Mouse (Mus musculus): Measurements from ENCODE around the gene Rack1. TPM values are rescaled to one million over a fixed set of nuclear protein-coding genes. Genes with fewer than 3 reads are reported as not detected.
"Not testable (repeated sequence)": the region's sequence is repeated elsewhere in the genome, so short reads cannot be mapped to it uniquely, and the experiment has no call there.

Rack1 gene
- polyA plus RNA-seq, 1 experiment from 2014 or later = 390 TPM

- ATAC-seq (replicated peaks; ENCODE audit: extremely low read depth, insufficient read depth, low FRiP score) = peak; percentile 66
- peak overlapping the region; percentile 67 for H3K4me2 ChIP-seq (ENCODE audit: low read depth, low read length)
- no peaks in the 10 kb centered on the region for H3K27me3 ChIP-seq (ENCODE audit: control insufficient read depth, insufficient read depth, low read length)
- H3K9ac ChIP-seq (ENCODE audit: low read length) = peak overlapping the region; percentile 57
- WGBS = 13% methylated on average over 20 of the region's 20 CpGs
- H3K4me3 ChIP-seq (ENCODE audit: low read length) = peak overlapping the region; percentile 36
- H3K27ac ChIP-seq (ENCODE audit: low read length) = no peak overlapping the region
- H3K4me1 ChIP-seq (ENCODE audit: control insufficient read depth, insufficient read depth, low read length) = peaks cover 11% of the 10 kb centered on the region; the same call in 1 of the 2 replicates
- no peaks in the 10 kb centered on the region for H3K36me3 ChIP-seq (ENCODE audit: control insufficient read depth, insufficient read depth)
- no peaks in the 10 kb centered on the region for H3K9me3 ChIP-seq (replicated peaks; ENCODE audit: control insufficient read depth, low read length)
These were observed 9.9 kb upstream of the Rack1 start for GRCm38 (mm10) chr11:48789973-48790823.

DNA sequence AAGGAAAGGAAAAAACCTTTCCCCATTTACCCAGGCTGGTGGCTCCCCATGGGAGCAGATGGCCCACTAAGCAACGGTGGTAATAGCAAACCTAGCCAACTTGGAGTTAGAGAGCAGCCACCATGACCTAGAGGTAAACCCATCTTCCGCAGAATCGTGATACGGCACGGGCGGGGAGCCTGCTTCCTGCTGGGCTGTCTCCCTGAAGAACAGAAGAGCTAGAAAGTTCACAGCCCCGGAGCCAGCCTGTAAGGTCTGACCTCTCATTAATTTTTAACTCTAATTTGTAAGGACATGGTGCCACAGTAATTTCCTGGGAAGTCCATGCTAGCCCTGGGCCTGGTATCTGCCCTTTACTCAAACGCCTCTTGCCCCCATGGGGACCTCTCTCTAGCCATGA is 9.2 kb upstream of the Rack1 start:
- Histone ChIP-seq H3K27ac (ENCODE audit: low read length) (no peak overlapping the region), H3K36me3 (ENCODE audit: control insufficient read depth, insufficient read depth) (no peaks in the 10 kb centered on the region), H3K9ac (ENCODE audit: low read length) (no peak overlapping the region; the same call in 1 of the 2 replicates), H3K27me3 (ENCODE audit: control insufficient read depth, insufficient read depth, low read length) (no peaks in the 10 kb centered on the region), H3K4me3 (ENCODE audit: low read length) (no peak overlapping the region), H3K9me3 (replicated peaks; ENCODE audit: control insufficient read depth, low read length) (no peaks in the 10 kb centered on the region), H3K4me2 (ENCODE audit: low read depth, low read length) (peak overlapping the region; percentile 67; the same call in 1 of the 2 replicates), H3K4me1 (ENCODE audit: control insufficient read depth, insufficient read depth, low read length) (peaks cover 11% of the 10 kb centered on the region; the same call in 1 of the 2 replicates)
- no peak for ATAC-seq (replicated peaks; ENCODE audit: extremely low read depth, insufficient read depth, low FRiP score)
- 45% methylated on average over 8 of the region's 8 CpGs for WGBS

- H3K27me3 ChIP-seq (ENCODE audit: control insufficient read depth, insufficient read depth, low read length); H3K9ac ChIP-seq (ENCODE audit: low read length); H3K4me2 ChIP-seq (ENCODE audit: low read depth, low read length); H3K9me3 ChIP-seq (replicated peaks; ENCODE audit: control insufficient read depth, low read length); ATAC-seq (replicated peaks; ENCODE audit: extremely low read depth, insufficient read depth, low FRiP score); H3K36me3 ChIP-seq (ENCODE audit: control insufficient read depth, insufficient read depth); H3K4me3 ChIP-seq (ENCODE audit: low read length); H3K27ac ChIP-seq (ENCODE audit: low read length): not testable (repeated sequence)
- peaks cover 11% of the 10 kb centered on the region; the same call in 1 of the 2 replicates for H3K4me1 ChIP-seq (ENCODE audit: control insufficient read depth, insufficient read depth, low read length)
- WGBS = 85% methylated on average over 9 of the region's 9 CpGs
These were observed 8.2 kb upstream of the Rack1 start for GRCm38 (mm10) chr11:48791894-48792293.

GRCm38 (mm10) chr11:48793184-48793583 is 6.9 kb upstream of the Rack1 start:
- Histone ChIP-seq H3K9ac (ENCODE audit: low read length) (no peak overlapping the region), H3K4me2 (ENCODE audit: low read depth, low read length) (no peak overlapping the region), H3K36me3 (ENCODE audit: control insufficient read depth, insufficient read depth) (no peaks in the 10 kb centered on the region), H3K4me3 (ENCODE audit: low read length) (no peak overlapping the region), H3K27ac (ENCODE audit: low read length) (no peak overlapping the region), H3K9me3 (replicated peaks; ENCODE audit: control insufficient read depth, low read length) (no peaks in the 10 kb centered on the region), H3K4me1 (ENCODE audit: control insufficient read depth, insufficient read depth, low read length) (peaks cover 6% of the 10 kb centered on the region; the same call in 1 of the 2 replicates), H3K27me3 (ENCODE audit: control insufficient read depth, insufficient read depth, low read length) (no peaks in the 10 kb centered on the region)
- no peak for ATAC-seq (replicated peaks; ENCODE audit: extremely low read depth, insufficient read depth, low FRiP score)
- 98% methylated on average over 3 of the region's 3 CpGs for WGBS

GRCm38 (mm10) chr11:48795221-48795620 is 4.9 kb upstream of the Rack1 start:
- 91% methylated on average over 7 of the region's 7 CpGs for WGBS
- H3K27ac ChIP-seq (ENCODE audit: low read length) = no peak overlapping the region
- no peak overlapping the region for H3K4me3 ChIP-seq (ENCODE audit: low read length)
- no peak overlapping the region for H3K9ac ChIP-seq (ENCODE audit: low read length)
- ATAC-seq (replicated peaks; ENCODE audit: extremely low read depth, insufficient read depth, low FRiP score) = no peak
- H3K36me3 ChIP-seq (ENCODE audit: control insufficient read depth, insufficient read depth) = no peaks in the 10 kb centered on the region
- H3K9me3 ChIP-seq (replicated peaks; ENCODE audit: control insufficient read depth, low read length) = no peaks in the 10 kb centered on the region
- no peaks in the 10 kb centered on the region for H3K27me3 ChIP-seq (ENCODE audit: control insufficient read depth, insufficient read depth, low read length)
- peaks cover 8% of the 10 kb centered on the region for H3K4me1 ChIP-seq (ENCODE audit: control insufficient read depth, insufficient read depth, low read length)
- no peak overlapping the region for H3K4me2 ChIP-seq (ENCODE audit: low read depth, low read length)

DNA sequence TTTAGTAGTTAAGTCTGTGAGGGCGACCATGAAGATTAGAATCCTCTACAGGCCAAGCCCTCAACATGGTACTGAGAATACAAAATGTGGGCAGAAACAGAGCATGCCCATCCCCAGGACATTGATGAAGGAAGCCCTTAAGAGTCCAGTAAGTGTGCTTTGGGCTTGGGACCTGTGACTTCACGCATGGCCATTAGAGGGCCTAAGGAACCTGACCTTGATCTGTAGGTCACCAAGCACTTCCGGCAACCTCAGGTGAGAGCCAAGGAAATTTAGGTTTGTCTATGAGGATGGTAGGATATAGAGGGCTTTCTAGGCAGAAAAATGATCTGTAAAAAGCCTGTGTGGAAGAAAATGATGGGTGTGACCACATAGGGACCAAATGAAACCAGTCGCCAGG is 3.8 kb upstream of the Rack1 start:
- WGBS = 74% methylated on average over 4 of the region's 4 CpGs
- Histone ChIP-seq H3K4me1 (ENCODE audit: control insufficient read depth, insufficient read depth, low read length) (peaks cover 6% of the 10 kb centered on the region), H3K4me2 (ENCODE audit: low read depth, low read length) (no peak overlapping the region), H3K9ac (ENCODE audit: low read length) (no peak overlapping the region), H3K36me3 (ENCODE audit: control insufficient read depth, insufficient read depth) (no peaks in the 10 kb centered on the region), H3K27ac (ENCODE audit: low read length) (no peak overlapping the region), H3K9me3 (replicated peaks; ENCODE audit: control insufficient read depth, low read length) (no peaks in the 10 kb centered on the region), H3K27me3 (ENCODE audit: control insufficient read depth, insufficient read depth, low read length) (no peaks in the 10 kb centered on the region), H3K4me3 (ENCODE audit: low read length) (no peak overlapping the region)
- no peak for ATAC-seq (replicated peaks; ENCODE audit: extremely low read depth, insufficient read depth, low FRiP score)

GRCm38 (mm10) chr11:48797287-48797686 is 2.8 kb upstream of the Rack1 start:
- Histone ChIP-seq H3K4me3 (ENCODE audit: low read length) (no peak overlapping the region), H3K27ac (ENCODE audit: low read length) (no peak overlapping the region), H3K4me2 (ENCODE audit: low read depth, low read length) (no peak overlapping the region)

DNA sequence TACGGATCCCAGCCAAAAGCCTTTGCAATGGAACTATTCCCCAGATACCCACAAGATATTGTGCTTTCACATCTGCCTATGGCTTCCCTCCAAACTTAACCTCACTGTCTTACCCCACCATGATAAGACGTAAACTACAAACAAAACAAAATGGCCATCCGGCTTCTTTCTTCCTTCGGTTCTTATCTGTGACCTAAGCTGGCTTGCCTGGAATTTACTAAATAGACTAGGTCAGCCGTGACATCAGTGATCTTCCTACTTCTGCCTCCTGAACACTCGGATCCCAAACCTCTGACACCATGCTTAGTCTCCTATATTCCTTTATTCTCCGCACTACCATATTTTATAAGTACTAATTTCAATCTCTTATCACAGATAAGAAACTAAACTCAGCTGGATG is 1.8 kb upstream of the Rack1 start:
- Histone ChIP-seq H3K9me3 (replicated peaks; ENCODE audit: control insufficient read depth, low read length) (no peaks in the 10 kb centered on the region), H3K27me3 (ENCODE audit: control insufficient read depth, insufficient read depth, low read length) (no peaks in the 10 kb centered on the region), H3K27ac (ENCODE audit: low read length) (no peak overlapping the region), H3K4me3 (ENCODE audit: low read length) (no peak overlapping the region), H3K4me2 (ENCODE audit: low read depth, low read length) (peak overlapping the region; percentile 69), H3K9ac (ENCODE audit: low read length) (no peak overlapping the region; the same call in 1 of the 2 replicates), H3K36me3 (ENCODE audit: control insufficient read depth, insufficient read depth) (peaks cover 15% of the 10 kb centered on the region), H3K4me1 (ENCODE audit: control insufficient read depth, insufficient read depth, low read length) (peaks cover 17% of the 10 kb centered on the region)
- ATAC-seq (replicated peaks; ENCODE audit: extremely low read depth, insufficient read depth, low FRiP score) = no peak
- WGBS = 63% methylated on average over 7 of the region's 7 CpGs

More at GRCm38 (mm10) chr11:48797287-48797686, 2.8 kb upstream of the Rack1 start:
- peaks cover 16% of the 10 kb centered on the region for H3K4me1 ChIP-seq (ENCODE audit: control insufficient read depth, insufficient read depth, low read length)
- H3K9ac ChIP-seq (ENCODE audit: low read length) = no peak overlapping the region
- no peaks in the 10 kb centered on the region for H3K9me3 ChIP-seq (replicated peaks; ENCODE audit: control insufficient read depth, low read length)
- 58% methylated on average over 5 of the region's 5 CpGs for WGBS
- ATAC-seq (replicated peaks; ENCODE audit: extremely low read depth, insufficient read depth, low FRiP score) = no peak
- H3K36me3 ChIP-seq (ENCODE audit: control insufficient read depth, insufficient read depth) = peaks cover 7% of the 10 kb centered on the region
- H3K27me3 ChIP-seq (ENCODE audit: control insufficient read depth, insufficient read depth, low read length) = no peaks in the 10 kb centered on the region
